Mouse (Mus musculus): ENCODE measurements around the gene Ccnl2. TPM values are rescaled to one million over a fixed set of nuclear protein-coding genes. Genes with fewer than 3 reads are reported as not detected.

Ccnl2 gene
- polyA plus RNA-seq, 1 experiment = 38.4 TPM

DNA sequence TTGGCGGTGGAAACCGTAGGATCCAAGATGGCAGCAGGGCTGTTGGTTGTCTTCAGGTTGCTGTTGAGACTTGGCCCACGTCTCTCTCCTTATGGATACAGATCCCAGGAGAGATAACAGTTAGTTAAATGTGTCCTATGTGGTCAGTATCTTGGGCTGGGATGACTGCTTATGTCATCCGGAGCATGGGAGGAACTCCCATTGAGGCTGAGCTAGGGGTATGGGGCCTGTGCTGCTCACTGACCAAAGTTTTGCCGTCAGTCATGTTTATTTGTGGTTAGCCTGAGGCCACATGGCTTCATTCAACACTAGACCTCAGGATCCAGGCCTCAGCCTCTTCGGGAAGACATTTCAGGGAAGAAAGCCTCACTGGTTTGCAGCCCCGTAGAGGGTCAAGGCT lies 59.1 kb downstream of the Ccnl2 start:
- Histone ChIP-seq H3K27ac (ENCODE audit: control insufficient read depth, insufficient read depth, low read depth, low read length) (no peak overlapping the region), H3K27me3 (ENCODE audit: control insufficient read depth, insufficient read depth, low read length) (no peaks in the 10 kb centered on the region), H3K4me3 (ENCODE audit: control insufficient read depth, low read depth, low read length) (no peak overlapping the region), H3K36me3 (ENCODE audit: control insufficient read depth, insufficient read depth, low read length) (no peaks in the 10 kb centered on the region; the same call in 1 of the 2 replicates), H3K4me1 (ENCODE audit: control insufficient read depth, insufficient read depth, low read length) (peaks cover 9% of the 10 kb centered on the region)
- TF ChIP-seq POLR2A (IDR thresholded peaks at IDR 0.05; ENCODE audit: control insufficient read depth, low read depth, low read length) = no peak
- TF ChIP-seq CTCF (IDR thresholded peaks at IDR 0.05; ENCODE audit: control insufficient read depth, insufficient read depth, insufficient replicate concordance, low read depth, low read length) = no peak

Other genes starting within 250 kb of the Ccnl2 start
- gene Slc35e2, start 211.1 kb upstream of the Ccnl2 start, polyA plus RNA-seq (2012; rRNA removed) = 3.2 and 3.5 TPM in 2 replicates
- 23.6 and 29.9 TPM in 2 replicates for gene Cdk11b, start 187.6 kb upstream of the Ccnl2 start, polyA plus RNA-seq (2012; rRNA removed)
- gene Gm10563, start 167.1 kb upstream of the Ccnl2 start, polyA plus RNA-seq (2012; rRNA removed) = not detected in 2 replicates
- 3.7 and 5.9 TPM in 2 replicates for gene Mmp23, start 159.1 kb upstream of the Ccnl2 start, polyA plus RNA-seq (2012; rRNA removed)
- 39.3 and 40.6 TPM in 2 replicates for gene Mib2, start 143.3 kb upstream of the Ccnl2 start, polyA plus RNA-seq (2012; rRNA removed)
- gene Fndc10, start 118.1 kb upstream of the Ccnl2 start, polyA plus RNA-seq (2012; rRNA removed) = 2.7 and 3.3 TPM in 2 replicates
- gene Ssu72, start 107.7 kb upstream of the Ccnl2 start, polyA plus RNA-seq (2012; rRNA removed) = 34.6 and 37.4 TPM in 2 replicates
- gene Tmem240, start 77.7 kb upstream of the Ccnl2 start, polyA plus RNA-seq (2012; rRNA removed) = 1.5 and 1.8 TPM in 2 replicates
- gene Atad3a, start 51.4 kb upstream of the Ccnl2 start, polyA plus RNA-seq (2012; rRNA removed) = 18.7 and 23.4 TPM in 2 replicates
- 5.5 and 5.6 TPM in 2 replicates for gene Vwa1, start 37.8 kb upstream of the Ccnl2 start, polyA plus RNA-seq (2012; rRNA removed)
- 1.0 TPM in 2 replicates for gene Tmem88b, start 26.6 kb upstream of the Ccnl2 start, polyA plus RNA-seq (2012; rRNA removed)
- gene Ankrd65, start 22.1 kb upstream of the Ccnl2 start, polyA plus RNA-seq (2012; rRNA removed) = 0.08 and 0.27 TPM in 2 replicates
- 134 and 144 TPM in 2 replicates for gene Mrpl20, start 9.6 kb upstream of the Ccnl2 start, polyA plus RNA-seq (2012; rRNA removed)
- 108 and 116 TPM in 2 replicates for gene Aurkaip1, start 18.8 kb downstream of the Ccnl2 start, polyA plus RNA-seq (2012; rRNA removed)
- gene Mxra8, start 27.2 kb downstream of the Ccnl2 start, polyA plus RNA-seq (2012; rRNA removed) = 114 and 149 TPM in 2 replicates
- gene Dvl1, start 34.9 kb downstream of the Ccnl2 start, polyA plus RNA-seq (2012; rRNA removed) = 132 and 135 TPM in 2 replicates
- gene Tas1r3, start 50.9 kb downstream of the Ccnl2 start, polyA plus RNA-seq (2012; rRNA removed) = 1.9 and 2.3 TPM in 2 replicates
- gene Cptp, start 57.0 kb downstream of the Ccnl2 start, polyA plus RNA-seq (2012; rRNA removed) = 223 and 230 TPM in 2 replicates
- gene Ints11, start 57.1 kb downstream of the Ccnl2 start, polyA plus RNA-seq (2012; rRNA removed) = 19.9 and 21.7 TPM in 2 replicates
- 20.3 and 23.5 TPM in 2 replicates for gene Pusl1, start 79.3 kb downstream of the Ccnl2 start, polyA plus RNA-seq (2012; rRNA removed)
- gene Acap3, start 79.3 kb downstream of the Ccnl2 start, polyA plus RNA-seq (2012; rRNA removed) = 9.0 and 11.3 TPM in 2 replicates
- gene Ube2j2, start 131.3 kb downstream of the Ccnl2 start, polyA plus RNA-seq (2012; rRNA removed) = 80.7 and 95.4 TPM in 2 replicates
- gene C1qtnf12, start 149.8 kb downstream of the Ccnl2 start, polyA plus RNA-seq (2012; rRNA removed) = 30.7 and 31.6 TPM in 2 replicates
- 2.4 and 2.5 TPM in 2 replicates for gene B3galt6, start 180.2 kb downstream of the Ccnl2 start, polyA plus RNA-seq (2012; rRNA removed)
- gene Sdf4, start 180.4 kb downstream of the Ccnl2 start, polyA plus RNA-seq (2012; rRNA removed) = 47.6 and 50.5 TPM in 2 replicates
- 2.8 and 3.4 TPM in 2 replicates for gene Tnfrsf4, start 201.4 kb downstream of the Ccnl2 start, polyA plus RNA-seq (2012; rRNA removed)
- gene Tnfrsf18, start 213.7 kb downstream of the Ccnl2 start, polyA plus RNA-seq (2012; rRNA removed) = not detected in 2 replicates
- gene Ttll10, start 246.9 kb downstream of the Ccnl2 start, polyA plus RNA-seq (2012; rRNA removed) = 641 and 673 TPM in 2 replicates